Mouse (Mus musculus) neural tube, embryonic 14.5 days (tissue): Measurements from ENCODE around the gene Gmppb. TPM values are rescaled to one million over a fixed set of nuclear protein-coding genes. Genes with fewer than 3 reads are reported as not detected.

ENCODE experiments used
- ATAC-seq: fragments of 200-750 bp; cut with Nextera tagmentation; 2 replicates; pipeline ENCODE4 v1.8.0; 2017; ENCODE audit warnings: low read depth, mild to moderate bottlenecking, moderate TSS enrichment, moderate library complexity
- H3K27ac ChIP-seq: fragments of 300-500 bp; sonication (generic); 2 replicates; pipeline ENCODE4 v1.5.1; 2014; ENCODE audit warnings: low read depth, mild to moderate bottlenecking, control low read depth, low read length, moderate library complexity, mixed read lengths
- H3K27me3 ChIP-seq: fragments of 300-500 bp; sonication (generic); 2 replicates; pipeline ENCODE4 v1.6.1; 2014; ENCODE audit warnings: low read length; ENCODE audit not compliant: control insufficient read depth, insufficient read depth
- H3K36me3 ChIP-seq: fragments of 300-500 bp; sonication (generic); 2 replicates; pipeline ENCODE4 v1.6.1; 2014; ENCODE audit warnings: low read length, mixed read lengths; ENCODE audit not compliant: control insufficient read depth, insufficient read depth
- H3K4me1 ChIP-seq: fragments of 300-500 bp; sonication (generic); 2 replicates; pipeline ENCODE4 v1.6.1; 2014; ENCODE audit warnings: low read length; ENCODE audit not compliant: control insufficient read depth, insufficient read depth
- H3K4me2 ChIP-seq: fragments of 300-500 bp; sonication (generic); 2 replicates; pipeline ENCODE4 v1.6.1; 2014; ENCODE audit warnings: mild to moderate bottlenecking, low read depth, low read length, control low read depth
- H3K4me3 ChIP-seq: fragments of 300-500 bp; sonication (generic); 2 replicates; pipeline ENCODE4 v1.5.1; 2014; ENCODE audit warnings: low read depth, low read length, control low read depth, mixed read lengths
- H3K9ac ChIP-seq: fragments of 300-500 bp; sonication (generic); replicated peaks from 2 replicates; pipeline ENCODE4 v1.6.1; 2014; ENCODE audit warnings: low read depth, mild to moderate bottlenecking, control low read depth, low read length, mixed read lengths
- H3K9me3 ChIP-seq: fragments of 300-500 bp; sonication (generic); 2 replicates; pipeline ENCODE4 v1.6.1; 2016; ENCODE audit warnings: low read length; ENCODE audit not compliant: control insufficient read depth
- WGBS: fragments of 180-500 bp; shearing (Covaris S2); extraction: QIAGEN DNeasy Blood & Tissue Kit; methylation state at CpG from one replicate; pipeline ENCODE4 v1.1.7; 2014; 5-methylcytosine and 5-hydroxymethylcytosine counted together
- polyA plus RNA-seq: library from polyadenylated mRNA; unstranded; fragments of >200 nt; fragmentation: Nextera tagmentation; extraction: Ambion mirVana; gene quantifications from 2 replicates; pipeline ENCODE4 v1.2.1, GENCODE M21; 2014

Gene Gmppb
- polyA plus RNA-seq, 1 experiment from 2014 or later, result 19.5 TPM

DNA sequence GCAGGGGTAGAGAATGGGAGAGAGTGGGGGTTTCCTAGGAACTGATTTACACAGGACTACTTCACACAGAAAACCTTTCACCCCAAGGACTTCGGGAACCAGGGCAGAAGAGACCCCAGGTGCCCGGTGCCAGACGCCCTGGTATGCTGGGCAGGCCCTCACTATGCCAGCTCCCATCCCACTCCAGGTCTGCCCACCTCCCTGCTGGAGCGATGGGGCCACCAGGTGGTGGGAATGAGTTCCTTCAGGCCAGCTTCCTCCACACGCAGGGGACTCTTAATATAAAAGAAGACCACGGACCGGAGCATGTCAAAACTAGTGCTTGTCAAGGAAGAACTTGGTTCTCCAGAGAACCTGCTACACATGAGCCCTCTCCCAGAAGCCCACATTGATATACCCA, 18.2 kb downstream of the Gmppb start:
- H3K27ac ChIP-seq, result no peak overlapping the region
- H3K4me1 ChIP-seq, result no peaks in the 10 kb centered on the region
- peaks cover 22% of the 10 kb centered on the region for H3K36me3 ChIP-seq
- H3K9ac ChIP-seq, result no peak overlapping the region
- no peaks in the 10 kb centered on the region for H3K27me3 ChIP-seq
- no peak for ATAC-seq
- H3K4me3 ChIP-seq, result no peak overlapping the region
- 84% methylated on average over 7 of the region's 7 CpGs for WGBS
- no peak overlapping the region for H3K4me2 ChIP-seq
- H3K9me3 ChIP-seq, result no peaks in the 10 kb centered on the region

DNA sequence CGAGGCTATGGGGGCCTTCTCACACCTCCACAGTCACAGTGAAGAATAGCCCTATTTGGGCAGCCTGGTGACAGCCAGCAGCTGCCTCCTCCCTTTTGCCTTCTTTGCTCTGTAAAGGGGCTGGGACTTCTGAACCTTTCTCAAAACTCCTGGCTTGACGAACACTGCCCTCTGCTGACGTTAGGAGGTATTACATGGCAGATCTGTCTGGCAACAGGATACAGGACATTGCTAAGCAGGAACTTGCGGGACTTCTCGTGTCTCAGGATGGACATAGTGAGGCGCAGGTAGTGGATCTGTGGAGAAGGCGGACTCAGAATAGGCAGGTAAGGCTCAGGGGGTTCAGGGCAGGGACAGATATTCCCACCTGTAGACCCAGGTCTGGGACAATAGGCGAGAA, 18.9 kb downstream of the Gmppb start:
- no peak overlapping the region for H3K4me2 ChIP-seq
- no peaks in the 10 kb centered on the region for H3K9me3 ChIP-seq
- H3K27me3 ChIP-seq, result no peaks in the 10 kb centered on the region
- WGBS, result 22% methylated on average over 8 of the region's 8 CpGs
- no peak overlapping the region for H3K27ac ChIP-seq
- H3K4me3 ChIP-seq, result no peak overlapping the region
- peaks cover 17% of the 10 kb centered on the region for H3K36me3 ChIP-seq
- peak; percentile 35; the same call in 1 of the 2 replicates for ATAC-seq
- H3K9ac ChIP-seq, result no peak overlapping the region
- H3K4me1 ChIP-seq, result no peaks in the 10 kb centered on the region

DNA sequence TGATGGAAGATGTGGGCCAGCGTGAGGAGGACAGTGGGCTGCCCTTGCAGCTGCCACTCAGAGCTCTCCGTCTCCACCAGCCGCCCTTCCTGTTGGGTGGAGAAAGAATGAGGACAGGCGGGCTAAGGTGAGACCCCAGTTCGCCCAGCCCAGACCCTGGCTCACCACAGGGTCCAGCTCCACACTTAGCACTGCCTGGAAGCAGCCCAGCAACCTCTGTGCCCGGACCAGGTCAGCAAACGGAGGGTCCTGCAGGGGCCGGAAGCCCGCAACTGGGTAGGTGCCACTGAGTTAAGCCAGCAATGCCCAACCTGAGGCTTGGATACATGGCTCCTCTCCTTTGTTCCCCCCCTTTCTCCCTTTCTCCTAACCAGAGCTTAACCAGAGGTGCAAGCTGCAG, 20.0 kb downstream of the Gmppb start:
- 90% methylated on average over 9 of the region's 9 CpGs for WGBS
- peaks cover 8% of the 10 kb centered on the region; the same call in 1 of the 2 replicates for H3K36me3 ChIP-seq
- ATAC-seq, result no peak

DNA sequence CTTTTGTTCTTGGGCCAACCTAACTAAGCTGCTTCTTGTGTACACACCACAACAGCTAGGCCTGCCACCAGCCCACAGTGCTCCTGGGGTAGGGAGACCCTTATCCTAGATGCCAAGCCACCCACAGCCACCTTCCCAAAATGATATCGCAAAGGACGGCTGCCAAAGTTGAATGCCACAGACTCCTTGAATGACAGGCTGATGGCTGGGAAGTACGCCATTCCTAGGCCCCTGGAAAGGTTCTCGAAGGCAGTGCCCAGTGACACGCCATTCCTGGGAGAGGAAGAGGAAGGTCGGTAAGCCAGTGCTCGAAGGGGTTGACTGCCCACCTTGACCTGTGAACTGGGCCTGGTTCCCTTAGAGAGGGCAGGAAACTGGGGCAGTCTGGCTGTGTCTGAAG, 20.5 kb downstream of the Gmppb start:
- Histone ChIP-seq H3K9ac (no peak overlapping the region), H3K27ac (no peak overlapping the region), H3K4me1 (no peaks in the 10 kb centered on the region), H3K27me3 (no peaks in the 10 kb centered on the region), H3K36me3 (peaks cover 7% of the 10 kb centered on the region; the same call in 1 of the 2 replicates), H3K4me2 (no peak overlapping the region), H3K4me3 (no peak overlapping the region), H3K9me3 (no peaks in the 10 kb centered on the region)
- WGBS, result 90% methylated on average over 7 of the region's 7 CpGs
- no peak for ATAC-seq

More for the DNA sequence above, 20.0 kb downstream of the Gmppb start:
- Histone ChIP-seq H3K9ac (no peak overlapping the region), H3K4me3 (no peak overlapping the region), H3K27me3 (no peaks in the 10 kb centered on the region), H3K27ac (no peak overlapping the region), H3K4me2 (no peak overlapping the region), H3K9me3 (no peaks in the 10 kb centered on the region), H3K4me1 (no peaks in the 10 kb centered on the region)

DNA sequence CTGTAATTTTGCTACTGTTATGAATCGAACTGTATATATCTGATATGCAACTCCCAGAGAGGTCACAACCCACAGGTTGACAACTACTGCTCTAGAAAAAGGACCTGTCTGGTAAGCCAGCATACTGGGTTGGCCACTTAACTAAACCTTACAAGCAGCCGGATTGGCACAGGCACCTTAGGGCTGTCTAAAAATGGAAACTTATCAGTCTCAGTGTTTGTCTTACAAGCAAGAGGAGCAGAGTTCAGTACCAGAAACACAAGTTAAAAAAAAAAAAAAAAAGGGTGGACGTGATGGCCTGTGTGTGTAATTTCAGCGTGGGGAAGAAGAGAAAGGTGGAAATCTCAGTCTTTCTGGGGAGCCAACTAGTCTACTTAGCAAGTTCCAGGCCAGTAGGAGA, 22.8 kb downstream of the Gmppb start:
- H3K27me3 ChIP-seq, result no peaks in the 10 kb centered on the region

GRCm38 (mm10) chr9:108072481-108072924, 23.5 kb downstream of the Gmppb start:
- H3K4me2 ChIP-seq, result no peak overlapping the region
- H3K9ac ChIP-seq, result no peak overlapping the region
- peaks cover 7% of the 10 kb centered on the region; the same call in 1 of the 2 replicates for H3K36me3 ChIP-seq
- H3K9me3 ChIP-seq, result no peaks in the 10 kb centered on the region
- no peak overlapping the region for H3K4me3 ChIP-seq
- H3K4me1 ChIP-seq, result no peaks in the 10 kb centered on the region
- WGBS, result 80% methylated on average over 9 of the region's 9 CpGs
- ATAC-seq, result no peak
- H3K27me3 ChIP-seq, result no peaks in the 10 kb centered on the region
- H3K27ac ChIP-seq, result no peak overlapping the region

More for the DNA sequence above, 22.8 kb downstream of the Gmppb start:
- Histone ChIP-seq H3K27ac (no peak overlapping the region), H3K9me3 (no peaks in the 10 kb centered on the region), H3K4me1 (no peaks in the 10 kb centered on the region), H3K36me3 (peaks cover 7% of the 10 kb centered on the region; the same call in 1 of the 2 replicates), H3K4me2 (no peak overlapping the region), H3K9ac (no peak overlapping the region), H3K4me3 (no peak overlapping the region)
- WGBS, result 85% methylated on average over 4 of the region's 4 CpGs
- no peak for ATAC-seq

DNA sequence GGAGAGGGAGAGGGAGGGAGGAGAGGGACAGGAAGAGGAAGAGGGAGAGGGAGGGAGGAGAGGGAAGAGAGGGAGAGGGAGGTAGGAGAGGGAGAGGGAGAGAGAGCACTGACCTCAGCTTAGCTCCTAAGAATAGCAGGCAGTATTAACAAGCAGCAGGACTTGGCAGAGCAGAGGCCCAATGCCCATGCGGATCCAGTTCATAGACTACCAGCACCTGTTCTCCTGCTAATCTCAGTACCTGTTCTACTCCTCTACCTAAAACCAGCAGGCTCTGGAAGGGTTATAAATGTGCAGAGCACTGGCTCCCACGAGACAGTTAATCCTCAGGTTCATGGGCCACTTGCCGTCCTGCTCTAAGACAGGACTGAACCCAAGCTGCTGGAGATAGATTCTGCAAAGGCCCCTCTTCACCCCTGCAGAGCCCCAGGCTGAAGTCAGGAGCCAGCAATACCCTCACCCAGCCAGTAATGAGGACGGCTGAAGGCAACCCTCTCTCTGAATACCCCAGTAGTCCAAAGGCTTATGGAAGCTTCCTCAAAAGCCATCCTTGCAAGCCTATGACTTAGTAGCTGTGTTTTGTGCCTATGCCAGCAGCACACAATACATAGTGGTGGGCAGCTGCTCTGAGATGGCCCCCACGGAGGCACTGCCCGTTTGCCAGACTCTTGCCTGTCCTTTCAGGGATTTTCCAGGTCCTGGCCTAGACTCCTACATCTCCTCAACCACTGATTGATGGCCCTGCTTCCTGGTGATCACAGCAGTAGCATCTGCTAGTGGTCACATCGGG, 24.3 kb downstream of the Gmppb start:
- Histone ChIP-seq H3K9ac (no peak overlapping the region), H3K9me3 (no peaks in the 10 kb centered on the region), H3K36me3 (peaks cover 7% of the 10 kb centered on the region; the same call in 1 of the 2 replicates), H3K27ac (no peak overlapping the region), H3K4me3 (no peak overlapping the region), H3K4me2 (no peak overlapping the region), H3K27me3 (no peaks in the 10 kb centered on the region), H3K4me1 (peaks cover 2% of the 10 kb centered on the region)
- no peak for ATAC-seq
- WGBS, result 70% methylated on average over 7 of the region's 7 CpGs

- Histone ChIP-seq H3K9ac (peak within 1 kb of the TSS; percentile 89; the same call in 1 of the 2 replicates), H3K4me1 (peaks cover 7% of the 10 kb centered on the region), H3K9me3 (no peaks in the 10 kb centered on the region), H3K27me3 (peaks cover 13% of the 10 kb centered on the region), H3K36me3 (peaks cover 6% of the 10 kb centered on the region; the same call in 1 of the 2 replicates), H3K4me3 (peak within 1 kb of the TSS; percentile 87), H3K4me2 (peak within 1 kb of the TSS; percentile 93), H3K27ac (no peak within 1 kb of the TSS)
- ATAC-seq, result no peak
- 80% methylated on average over 5 of the region's 5 CpGs for WGBS
Observed at GRCm38 (mm10) chr9:108080168-108080567, 31.1 kb downstream of the Gmppb start, which contains the start of gene Mst1. Mst1 (plus strand) TSS chr9:108080436.

DNA sequence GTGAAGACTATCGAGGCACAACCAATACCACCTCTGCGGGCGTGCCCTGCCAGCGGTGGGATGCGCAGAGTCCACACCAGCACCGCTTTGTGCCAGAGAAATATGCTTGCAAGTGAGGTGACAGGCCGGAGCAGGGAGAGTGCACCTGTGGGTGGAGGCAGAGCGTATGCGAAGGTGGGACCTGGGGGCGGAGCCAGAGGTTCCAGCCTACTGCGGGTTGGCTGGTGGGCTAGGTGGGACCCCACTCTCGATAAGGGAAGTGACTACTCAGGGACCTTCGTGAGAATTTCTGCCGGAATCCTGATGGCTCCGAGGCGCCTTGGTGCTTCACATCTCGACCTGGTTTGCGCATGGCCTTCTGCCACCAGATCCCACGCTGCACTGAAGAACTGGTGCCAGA, 33.5 kb downstream of the Gmppb start:
- H3K36me3 ChIP-seq, result peaks cover 25% of the 10 kb centered on the region
- H3K27ac ChIP-seq, result no peak overlapping the region
- 8% methylated on average over 19 of the region's 19 CpGs for WGBS
- no peaks in the 10 kb centered on the region for H3K9me3 ChIP-seq
- ATAC-seq, result no peak
- H3K4me3 ChIP-seq, result no peak overlapping the region
- H3K27me3 ChIP-seq, result peaks cover 13% of the 10 kb centered on the region
- H3K9ac ChIP-seq, result 0 out of 2 replicates have a peak overlapping the region, but pooled peaks have one; percentile 16
- no peak overlapping the region for H3K4me2 ChIP-seq
- H3K4me1 ChIP-seq, result peaks cover 7% of the 10 kb centered on the region
